Mouse (Mus musculus): ENCODE results near the gene Lsm2. TPM values are rescaled to one million over a fixed set of nuclear protein-coding genes. Genes with fewer than 3 reads are reported as not detected.
A peak's percentile ranks its signal among the peaks of the same experiment; 100 is the strongest.
"Not testable (repeated sequence)": the region's sequence is repeated elsewhere in the genome, so short reads cannot be mapped to it uniquely, and the experiment has no call there.

Gene Lsm2
- polyA plus RNA-seq, 1 experiment from 2014 or later, result 76.7 TPM

GRCm38 (mm10) chr17:34982328-34982727 lies 666 bp downstream of the Lsm2 start:
- no peak for DNase-seq
- no peaks in the 10 kb centered on the region for H3K27me3 ChIP-seq (ENCODE audit: insufficient read depth, low read length)
- peak overlapping the region; percentile 91 for H3K27ac ChIP-seq (ENCODE audit: low read depth)
- peak overlapping the region; percentile 71 for H3K4me3 ChIP-seq (ENCODE audit: low read depth, low read length)
- peak; percentile 16 for ATAC-seq
- TF ChIP-seq EP300 (IDR thresholded peaks at IDR 0.05; ENCODE audit: low read depth) (no peak), CTCF (IDR thresholded peaks at IDR 0.05; ENCODE audit: low read depth) (no peak)
- under 1% methylated on average over 15 of the region's 15 CpGs for WGBS (ENCODE audit: insufficient replicate concordance)
- peaks cover 15% of the 10 kb centered on the region for H3K4me1 ChIP-seq (ENCODE audit: insufficient read depth)
- peak overlapping the region; percentile 81 for H3K4me2 ChIP-seq (ENCODE audit: low read depth, low read length)
- H3K9ac ChIP-seq (replicated peaks), result peak overlapping the region; percentile 80
- H3K36me3 ChIP-seq (replicated peaks; ENCODE audit: insufficient read depth, low read length), result peaks cover 14% of the 10 kb centered on the region
- H3K9me3 ChIP-seq (ENCODE audit: low read length), result no peaks in the 10 kb centered on the region

- Histone ChIP-seq H3K36me3 (replicated peaks; ENCODE audit: insufficient read depth, low read length) (peaks cover 17% of the 10 kb centered on the region), H3K9ac (replicated peaks) (no peak overlapping the region), H3K4me2 (ENCODE audit: low read depth, low read length) (no peak overlapping the region), H3K9me3 (ENCODE audit: low read length) (no peaks in the 10 kb centered on the region), H3K27ac (ENCODE audit: low read depth) (no peak overlapping the region), H3K27me3 (ENCODE audit: insufficient read depth, low read length) (no peaks in the 10 kb centered on the region), H3K4me3 (ENCODE audit: low read depth, low read length) (no peak overlapping the region), H3K4me1 (ENCODE audit: insufficient read depth) (peaks cover 15% of the 10 kb centered on the region)
- ATAC-seq (no peak), DNase-seq (no peak)
- peak; percentile 83 for TF ChIP-seq CTCF (IDR thresholded peaks at IDR 0.05; ENCODE audit: low read depth)
- TF ChIP-seq EP300 (IDR thresholded peaks at IDR 0.05; ENCODE audit: low read depth), result no peak
- WGBS (ENCODE audit: insufficient replicate concordance), result 73% methylated on average over 2 of the region's 2 CpGs
Observed at GRCm38 (mm10) chr17:34984218-34984617, 2.6 kb downstream of the Lsm2 start.

- ATAC-seq (no peak), DNase-seq (no peak)
- H3K4me3 ChIP-seq (ENCODE audit: low read depth, low read length), result no peak overlapping the region
- no peak overlapping the region for H3K27ac ChIP-seq (ENCODE audit: low read depth)
- H3K9me3 ChIP-seq (ENCODE audit: low read length), result no peaks in the 10 kb centered on the region
- TF ChIP-seq CTCF (IDR thresholded peaks at IDR 0.05; ENCODE audit: low read depth) (no peak), EP300 (IDR thresholded peaks at IDR 0.05; ENCODE audit: low read depth) (no peak)
- H3K9ac ChIP-seq (replicated peaks), result no peak overlapping the region
- no peaks in the 10 kb centered on the region for H3K27me3 ChIP-seq (ENCODE audit: insufficient read depth, low read length)
- H3K4me1 ChIP-seq (ENCODE audit: insufficient read depth), result peaks cover 27% of the 10 kb centered on the region
- no peak overlapping the region for H3K4me2 ChIP-seq (ENCODE audit: low read depth, low read length)
- peaks cover 30% of the 10 kb centered on the region for H3K36me3 ChIP-seq (replicated peaks; ENCODE audit: insufficient read depth, low read length)
Observed at GRCm38 (mm10) chr17:34994751-34995150, 13.1 kb downstream of the Lsm2 start.

GRCm38 (mm10) chr17:34995192-34995591 lies 13.5 kb downstream of the Lsm2 start:
- H3K4me2 ChIP-seq (ENCODE audit: low read depth, low read length); H3K27me3 ChIP-seq (ENCODE audit: insufficient read depth, low read length); H3K27ac ChIP-seq (ENCODE audit: low read depth); H3K4me3 ChIP-seq (ENCODE audit: low read depth, low read length); DNase-seq; H3K9ac ChIP-seq (replicated peaks); H3K9me3 ChIP-seq (ENCODE audit: low read length); ATAC-seq: not testable (repeated sequence)
- H3K4me1 ChIP-seq (ENCODE audit: insufficient read depth), result peaks cover 30% of the 10 kb centered on the region
- WGBS (ENCODE audit: insufficient replicate concordance), result 74% methylated on average over 4 of the region's 4 CpGs
- H3K36me3 ChIP-seq (replicated peaks; ENCODE audit: insufficient read depth, low read length), result peaks cover 28% of the 10 kb centered on the region

GRCm38 (mm10) chr17:34995927-34996326 lies 14.3 kb downstream of the Lsm2 start:
- H3K4me3 ChIP-seq (ENCODE audit: low read depth, low read length); H3K9me3 ChIP-seq (ENCODE audit: low read length); H3K27me3 ChIP-seq (ENCODE audit: insufficient read depth, low read length); ATAC-seq; H3K27ac ChIP-seq (ENCODE audit: low read depth): not testable (repeated sequence)
- Histone ChIP-seq H3K9ac (replicated peaks) (0 out of 2 replicates have a peak overlapping the region, but pooled peaks have one; percentile 22), H3K36me3 (replicated peaks; ENCODE audit: insufficient read depth, low read length) (peaks cover 21% of the 10 kb centered on the region), H3K4me1 (ENCODE audit: insufficient read depth) (peaks cover 30% of the 10 kb centered on the region), H3K4me2 (ENCODE audit: low read depth, low read length) (peak overlapping the region; percentile 34; the same call in 1 of the 2 replicates)
- WGBS (ENCODE audit: insufficient replicate concordance), result 82% methylated on average over 4 of the region's 4 CpGs
- DNase-seq, result peak; percentile 23

- Histone ChIP-seq H3K36me3 (replicated peaks; ENCODE audit: insufficient read depth, low read length) (peaks cover 19% of the 10 kb centered on the region), H3K9ac (replicated peaks) (peak overlapping the region; percentile 17), H3K4me1 (ENCODE audit: insufficient read depth) (peaks cover 30% of the 10 kb centered on the region)
Observed at GRCm38 (mm10) chr17:34996411-34997141, 14.9 kb downstream of the Lsm2 start.

More at GRCm38 (mm10) chr17:34996411-34997141, 14.9 kb downstream of the Lsm2 start:
- WGBS (ENCODE audit: insufficient replicate concordance), result 76% methylated on average over 12 of the region's 14 CpGs
- 0 out of 2 replicates have a peak, but pooled peaks have one; percentile 8 for TF ChIP-seq EP300 (IDR thresholded peaks at IDR 0.05; ENCODE audit: low read depth)
- no peak for TF ChIP-seq CTCF (IDR thresholded peaks at IDR 0.05; ENCODE audit: low read depth)
- H3K9me3 ChIP-seq (ENCODE audit: low read length), result no peaks in the 10 kb centered on the region
- peak; percentile 22 for DNase-seq
- no peaks in the 10 kb centered on the region for H3K27me3 ChIP-seq (ENCODE audit: insufficient read depth, low read length)
- H3K27ac ChIP-seq (ENCODE audit: low read depth), result peak overlapping the region; percentile 1
- H3K4me2 ChIP-seq (ENCODE audit: low read depth, low read length), result peak overlapping the region; percentile 75
- ATAC-seq, result no peak
- peak overlapping the region; percentile 85 for H3K4me3 ChIP-seq (ENCODE audit: low read depth, low read length)

Data from liver, postnatal 0 days (tissue).